9 mouse cellular contexts compared by ENCODE assay signal in genomic region chrX:99540087-99540576, GRCm38 (mm10).
DNase-seq lines count a peak whose midpoint lies in the region; ATAC-seq and TF ChIP-seq lines count a peak whose summit lies in the region.
"Had no signal": no experiment of that assay in that cellular context is flagged by ENCODE, and none has a peak within 500 bp of the region (broad histone marks: within the 10 kb centered on the region; RNA-seq: fewer than 3 reads in every experiment).

No protein-coding gene starts in this region.

- H3K27me3 ChIP-seq in hindbrain, embryonic 15.5 days, result peaks cover 16% of the 10 kb centered on the region; the same call in 1 of the 2 replicates
- peaks cover 14% of the 10 kb centered on the region for H3K27me3 ChIP-seq in midbrain, embryonic 15.5 days (replicated peaks)

- no peak for TF ChIP-seq POLR2A in brain, embryonic 14.5 days (IDR thresholded peaks at IDR 0.05; ENCODE audit: borderline replicate concordance, extremely low read depth, insufficient read depth, insufficient read length, poor library complexity, severe bottlenecking)

- TF ChIP-seq CTCF in brain, embryonic 14.5 days (IDR thresholded peaks at IDR 0.05; ENCODE audit: borderline replicate concordance, extremely low read depth, insufficient read depth, insufficient read length), result no peak

- H3K9me3 ChIP-seq in hindbrain, embryonic 15.5 days, result no peaks in the 10 kb centered on the region
- H3K9me3 ChIP-seq in midbrain, embryonic 15.5 days, result no peaks in the 10 kb centered on the region

- 45% methylated on average over 6 of the region's 6 CpGs for WGBS in hindbrain, embryonic 15.5 days
- 41% methylated on average over 6 of the region's 6 CpGs for WGBS in midbrain, embryonic 15.5 days

- H3K4me1 ChIP-seq in hindbrain, embryonic 15.5 days (replicated peaks), result peaks cover 1% of the 10 kb centered on the region; the same call in 1 of the 2 replicates
- 0 out of 2 replicates have a peak, but pooled peaks cover 1% of the 10 kb centered on the region for H3K4me1 ChIP-seq in midbrain, embryonic 15.5 days

- H3K27ac ChIP-seq in hindbrain, embryonic 15.5 days (replicated peaks), result peak overlapping the region; percentile 45; the same call in 1 of the 2 replicates
- H3K27ac ChIP-seq in midbrain, embryonic 15.5 days, result peak overlapping the region; percentile 42; the same call in 1 of the 2 replicates

- no peaks in the 10 kb centered on the region for H3K36me3 ChIP-seq in hindbrain, embryonic 15.5 days
- no peaks in the 10 kb centered on the region for H3K36me3 ChIP-seq in midbrain, embryonic 15.5 days (replicated peaks)

- ATAC-seq in hindbrain, embryonic 15.5 days (ENCODE audit: low FRiP score, low read depth), result peak; percentile 93
- peak; percentile 91 for ATAC-seq in midbrain, embryonic 15.5 days (replicated peaks)

- no peak overlapping the region for H3K4me2 ChIP-seq in hindbrain, embryonic 15.5 days
- no peak overlapping the region for H3K4me2 ChIP-seq in midbrain, embryonic 15.5 days

- no peak overlapping the region for H3K9ac ChIP-seq in hindbrain, embryonic 15.5 days
- no peak overlapping the region for H3K9ac ChIP-seq in midbrain, embryonic 15.5 days

- no peak overlapping the region for H3K4me3 ChIP-seq in hindbrain, embryonic 15.5 days
- H3K4me3 ChIP-seq in midbrain, embryonic 15.5 days, result no peak overlapping the region

- DNase-seq in kidney, adult 11 months, result peak; percentile 27
- DNase-seq in kidney, postnatal 10 days, result no peak
- peak; percentile 85 for DNase-seq in brain, embryonic 14.5 days (ENCODE audit: low read depth)
- DNase-seq in embryo, embryonic 10.5 days (ENCODE audit: low spot score), result no peak
- DNase-seq in layer of hippocampus, adult 9-10 months (ENCODE audit: low spot score), result no peak
- no peak for DNase-seq in testis, postnatal 10 days (ENCODE audit: low spot score)
- DNase-seq: gastrocnemius, postnatal 36 days had no signal

Comparison
In these comparisons a context has a peak if more than half of its experiments do, and no peak if none do; other contexts are left out.
1. DNase-seq: peak in kidney, adult 11 months (single experiment) and brain, embryonic 14.5 days (single experiment); none in kidney, postnatal 10 days (single experiment), embryo, embryonic 10.5 days (single experiment), layer of hippocampus, adult 9-10 months (single experiment) and testis, postnatal 10 days (single experiment).